Mouse (Mus musculus): Measurements from ENCODE around the gene Atp5mpl.

GRCm38 (mm10) chr12:111995161-111995560 lies 28.4 kb upstream of the Atp5mpl start:
- TF ChIP-seq CTCF (IDR thresholded peaks at IDR 0.05; ENCODE audit: low read depth) (no peak), EP300 (optimal IDR thresholded peaks at IDR 0.05) (no peak)
